Mouse (Mus musculus) neural tube, embryonic 13.5 days (tissue): Measurements from ENCODE around the gene Vmn2r19. TPM values are rescaled to one million over a fixed set of nuclear protein-coding genes. Genes with fewer than 3 reads are reported as not detected.
"Not testable (repeated sequence)": the region's sequence is repeated elsewhere in the genome, so short reads cannot be mapped to it uniquely, and the experiment has no call there.

Source experiments
- ATAC-seq: fragments of 200-750 bp; cut with Nextera tagmentation; 2 replicates; pipeline ENCODE4 v1.8.0; 2017; ENCODE audit warnings: low read depth, mild to moderate bottlenecking, moderate TSS enrichment, moderate library complexity
- H3K27ac ChIP-seq: fragments of 300-500 bp; sonication (generic); replicated peaks from 2 replicates; pipeline ENCODE4 v1.5.1; 2015; ENCODE audit warnings: moderate library complexity, mild to moderate bottlenecking, inconsistent platforms
- H3K27me3 ChIP-seq: fragments of 300-500 bp; sonication (generic); 2 replicates; pipeline ENCODE4 v1.6.1; 2015; ENCODE audit warnings: mild to moderate bottlenecking, inconsistent platforms
- H3K36me3 ChIP-seq: fragments of 300-500 bp; sonication (generic); 2 replicates; pipeline ENCODE4 v1.6.1; 2015; ENCODE audit warnings: mild to moderate bottlenecking, inconsistent platforms
- H3K4me1 ChIP-seq: fragments of 300-500 bp; sonication (generic); replicated peaks from 2 replicates; pipeline ENCODE4 v1.6.1; 2015; ENCODE audit warnings: inconsistent platforms
- H3K4me2 ChIP-seq: fragments of 300-500 bp; sonication (generic); 2 replicates; pipeline ENCODE4 v1.6.1; 2015; ENCODE audit warnings: inconsistent platforms, mild to moderate bottlenecking, moderate library complexity
- H3K4me3 ChIP-seq: fragments of 300-500 bp; sonication (generic); 2 replicates; pipeline ENCODE4 v1.5.1; 2015; ENCODE audit warnings: mild to moderate bottlenecking, inconsistent platforms
- H3K9ac ChIP-seq: fragments of 300-500 bp; sonication (generic); 2 replicates; pipeline ENCODE4 v1.6.1; 2015; ENCODE audit warnings: moderate library complexity, mild to moderate bottlenecking, inconsistent platforms
- H3K9me3 ChIP-seq: fragments of 300-500 bp; sonication (generic); 2 replicates; pipeline ENCODE4 v1.6.1; 2016; ENCODE audit warnings: inconsistent platforms
- WGBS: fragments of 180-500 bp; shearing (Covaris S2); methylation state at CpG from one replicate; pipeline ENCODE4 v1.1.7; 2015; 5-methylcytosine and 5-hydroxymethylcytosine counted together
- polyA plus RNA-seq: library from polyadenylated mRNA; unstranded; fragments of >200 nt; fragmentation: Nextera tagmentation; extraction: Ambion mirVana; gene quantifications from 2 replicates; pipeline ENCODE4 v1.2.1, GENCODE M21; 2015

The Vmn2r19 gene
- polyA plus RNA-seq, 1 experiment from 2014 or later, result not detected

DNA sequence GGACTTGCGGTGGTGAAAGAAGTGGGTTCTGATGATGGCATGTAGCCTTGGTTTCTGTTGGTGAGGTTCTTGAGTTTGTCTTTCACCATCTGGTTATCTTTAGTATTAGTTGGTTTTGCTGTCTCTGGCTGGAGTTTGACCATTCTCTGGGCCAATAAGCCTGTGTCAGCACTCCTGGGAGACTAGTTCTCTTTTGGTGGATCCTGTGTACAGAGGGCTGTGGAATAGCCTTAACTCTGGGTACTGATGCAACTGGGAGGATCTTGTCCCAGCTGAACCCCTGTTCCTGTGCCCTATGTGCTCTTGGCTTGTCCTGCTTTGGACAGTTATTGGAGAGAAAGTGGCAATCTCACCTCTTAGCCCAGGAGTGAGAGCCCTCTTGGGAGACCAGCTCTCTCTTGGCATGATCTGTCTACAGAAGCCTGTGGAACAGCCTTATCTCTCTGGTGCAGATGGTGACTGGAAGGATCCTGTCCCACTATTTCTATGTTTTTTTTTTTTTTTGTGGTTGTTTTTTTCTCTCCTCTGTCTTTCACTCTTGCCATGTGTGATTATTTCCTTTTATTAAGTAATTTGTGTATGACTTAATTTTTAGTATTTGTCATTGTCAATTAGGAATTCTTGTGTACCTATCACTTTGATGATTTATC, 15.3 kb upstream of the Vmn2r19 start:
- no peaks in the 10 kb centered on the region for H3K4me1 ChIP-seq
- ATAC-seq, result no peak
- 92% methylated on average over 1 of the region's 1 CpGs for WGBS
- no peaks in the 10 kb centered on the region for H3K27me3 ChIP-seq
- no peak overlapping the region for H3K9ac ChIP-seq
- H3K4me2 ChIP-seq, result no peak overlapping the region
- H3K9me3 ChIP-seq, result no peaks in the 10 kb centered on the region
- no peaks in the 10 kb centered on the region for H3K36me3 ChIP-seq
- no peak overlapping the region for H3K27ac ChIP-seq
- H3K4me3 ChIP-seq, result no peak overlapping the region

DNA sequence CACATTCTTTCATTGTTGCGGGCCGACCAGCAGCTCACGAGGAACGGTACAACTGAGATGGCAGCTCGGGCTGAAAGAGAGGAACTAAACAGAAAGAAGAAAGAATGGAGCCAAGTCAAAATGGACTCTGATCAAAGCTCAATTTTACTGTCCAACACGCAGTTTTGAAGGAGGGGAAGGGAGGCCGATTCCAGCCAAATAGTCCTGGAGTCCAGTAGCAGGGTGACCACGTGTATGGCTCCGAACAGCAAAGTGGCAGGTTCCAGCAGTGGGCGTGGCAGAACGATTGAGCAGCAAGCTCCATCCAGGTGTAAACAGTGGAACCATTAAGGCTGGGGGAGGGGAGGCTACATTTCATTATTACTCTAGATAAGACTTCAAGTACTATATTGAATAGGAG, 14.6 kb upstream of the Vmn2r19 start:
- not testable (repeated sequence) for H3K9me3 ChIP-seq, ATAC-seq, H3K27ac ChIP-seq, H3K4me1 ChIP-seq, H3K9ac ChIP-seq, H3K4me3 ChIP-seq, H3K36me3 ChIP-seq, H3K27me3 ChIP-seq, H3K4me2 ChIP-seq
- WGBS, result 92% methylated on average over 11 of the region's 11 CpGs

DNA sequence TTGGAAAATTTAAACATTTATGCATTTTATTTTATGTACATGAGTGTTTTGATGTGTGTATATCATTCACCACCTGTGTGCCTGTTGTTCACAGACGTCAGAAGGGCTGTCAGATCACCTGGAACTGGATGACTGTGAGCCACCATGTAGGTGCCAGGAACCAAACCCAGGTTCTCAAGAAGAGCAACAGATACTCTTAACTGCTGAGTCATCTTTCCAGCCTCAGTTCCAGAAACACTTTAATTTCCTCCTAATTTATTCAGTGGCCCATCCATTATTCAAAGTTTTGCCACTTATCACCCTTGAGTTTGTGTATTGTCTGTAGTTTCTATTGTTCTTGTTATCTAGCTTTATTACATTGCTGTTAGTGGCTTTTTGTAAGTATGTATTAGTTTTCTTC, 11.4 kb upstream of the Vmn2r19 start:
- H3K9me3 ChIP-seq, result 0 out of 2 replicates have a peak, but pooled peaks cover 3% of the 10 kb centered on the region
- H3K4me1 ChIP-seq, result no peaks in the 10 kb centered on the region
- ATAC-seq, result no peak
- no peaks in the 10 kb centered on the region for H3K27me3 ChIP-seq
- WGBS, result 70% methylated on average over 1 of the region's 1 CpGs
- H3K4me2 ChIP-seq, result no peak overlapping the region
- H3K36me3 ChIP-seq, result no peaks in the 10 kb centered on the region
- H3K27ac ChIP-seq, result no peak overlapping the region
- H3K4me3 ChIP-seq, result no peak overlapping the region
- no peak overlapping the region for H3K9ac ChIP-seq

DNA sequence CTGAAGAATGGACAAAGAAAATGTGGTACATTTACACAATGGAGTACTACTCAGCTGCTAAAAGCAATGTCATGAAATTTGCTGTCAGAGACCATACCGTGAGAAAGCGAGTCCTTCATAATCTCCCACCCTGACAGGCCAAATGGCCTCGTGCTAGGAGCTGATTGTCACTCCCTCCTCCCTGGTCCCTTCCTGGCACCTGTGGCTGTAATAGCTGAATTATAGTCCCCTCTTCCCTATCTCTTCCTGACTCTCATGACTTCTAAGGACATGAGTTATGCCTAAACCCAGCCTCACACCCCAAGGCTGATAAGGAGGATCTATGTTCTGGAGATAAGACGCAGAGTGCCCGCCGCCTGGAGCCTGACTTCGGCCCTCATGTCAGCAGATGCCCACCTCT, 1.8 kb upstream of the Vmn2r19 start:
- not testable (repeated sequence) for H3K9ac ChIP-seq, H3K9me3 ChIP-seq, ATAC-seq, H3K4me2 ChIP-seq, H3K27ac ChIP-seq, H3K27me3 ChIP-seq, H3K36me3 ChIP-seq, H3K4me1 ChIP-seq, H3K4me3 ChIP-seq
- 89% methylated on average over 7 of the region's 7 CpGs for WGBS

DNA sequence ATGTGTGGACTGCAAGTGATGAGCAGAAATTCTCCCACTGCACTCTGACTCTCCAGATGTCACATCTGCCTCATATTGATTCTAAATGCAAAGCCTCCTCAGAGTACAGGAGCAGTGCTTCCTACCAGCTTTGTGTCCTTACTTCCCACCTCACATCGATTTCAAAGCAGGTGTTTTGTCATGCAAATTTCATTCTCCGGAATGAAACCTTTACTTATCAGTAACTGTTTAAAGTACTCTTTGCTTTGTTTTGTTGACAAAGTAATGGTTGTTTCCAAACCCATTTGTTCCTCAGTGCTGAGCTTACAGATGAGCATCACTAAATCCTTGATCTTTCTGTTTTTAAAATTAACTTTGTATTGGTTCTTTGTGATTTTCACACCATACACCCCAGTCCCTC, 24.4 kb downstream of the Vmn2r19 start:
- no peaks in the 10 kb centered on the region for H3K9me3 ChIP-seq
- H3K4me2 ChIP-seq, result no peak overlapping the region
- no peaks in the 10 kb centered on the region for H3K27me3 ChIP-seq
- H3K4me1 ChIP-seq, result no peaks in the 10 kb centered on the region
- H3K4me3 ChIP-seq, result no peak overlapping the region
- no peak overlapping the region for H3K27ac ChIP-seq
- no peaks in the 10 kb centered on the region for H3K36me3 ChIP-seq
- no peak overlapping the region for H3K9ac ChIP-seq
- 39% methylated on average over 2 of the region's 2 CpGs for WGBS
- no peak for ATAC-seq

DNA sequence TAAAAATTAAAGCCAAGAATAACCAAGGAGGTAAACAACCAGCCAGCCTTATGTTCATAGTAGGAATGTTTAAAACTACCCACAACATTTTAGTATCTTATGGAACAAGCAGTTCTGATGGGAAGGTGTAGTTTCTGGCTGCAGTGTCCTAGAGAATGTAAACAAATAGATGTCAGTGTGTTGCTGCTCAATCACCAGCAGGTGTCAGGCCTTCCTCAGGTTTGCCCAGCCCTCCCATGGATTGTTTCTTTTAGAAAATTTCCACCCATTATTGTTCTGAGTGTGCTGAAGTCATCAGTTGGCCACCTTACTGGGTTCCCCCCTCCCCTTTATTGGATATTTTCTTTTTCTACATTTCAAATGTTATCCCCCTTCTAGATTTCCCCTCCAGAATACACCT, 32.0 kb downstream of the Vmn2r19 start:
- Histone ChIP-seq H3K4me1 (no peaks in the 10 kb centered on the region), H3K4me3 (no peak overlapping the region), H3K27ac (no peak overlapping the region), H3K9me3 (no peaks in the 10 kb centered on the region), H3K36me3 (no peaks in the 10 kb centered on the region), H3K9ac (no peak overlapping the region), H3K27me3 (no peaks in the 10 kb centered on the region), H3K4me2 (no peak overlapping the region)
- ATAC-seq, result no peak

DNA sequence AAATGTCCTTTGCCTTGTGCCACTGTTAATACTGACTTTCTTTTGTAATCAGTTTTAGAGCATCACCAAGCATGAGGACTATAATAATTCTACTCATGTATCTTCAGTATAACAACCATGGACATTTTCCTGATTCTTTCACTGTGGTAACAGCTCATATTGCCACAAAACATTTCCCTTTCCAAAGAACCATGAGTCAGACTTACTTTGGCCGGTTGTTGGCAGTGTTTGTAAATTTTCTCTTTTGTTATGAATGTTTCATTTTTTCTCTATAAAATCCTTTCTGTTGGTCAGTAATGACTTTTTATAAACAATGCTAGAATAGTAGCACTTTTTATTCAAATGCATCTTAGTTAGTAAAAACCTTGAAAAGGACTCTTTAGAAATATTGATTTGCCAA, 38.0 kb downstream of the Vmn2r19 start:
- no peak overlapping the region for H3K27ac ChIP-seq
- no peaks in the 10 kb centered on the region for H3K9me3 ChIP-seq
- no peak overlapping the region for H3K4me3 ChIP-seq
- 91% methylated on average over 1 of the region's 1 CpGs for WGBS
- no peaks in the 10 kb centered on the region for H3K36me3 ChIP-seq
- H3K9ac ChIP-seq, result no peak overlapping the region
- no peak for ATAC-seq
- no peaks in the 10 kb centered on the region for H3K4me1 ChIP-seq
- no peak overlapping the region for H3K4me2 ChIP-seq
- H3K27me3 ChIP-seq, result no peaks in the 10 kb centered on the region

Other genes with a start within 250 kb of the Vmn2r19 start
- gene Clec4a2, start 201.9 kb upstream of the Vmn2r19 start, polyA plus RNA-seq, result 0.74 and 1.4 TPM in 2 replicates
- gene Clec4b2, start 135.4 kb upstream of the Vmn2r19 start, polyA plus RNA-seq, result not detected in 2 replicates
- gene Clec4n, start 78.5 kb upstream of the Vmn2r19 start, polyA plus RNA-seq, result 0.44 and 1.1 TPM in 2 replicates
- not detected in 2 replicates for gene Clec4d, start 46.2 kb upstream of the Vmn2r19 start, polyA plus RNA-seq
- not detected in 2 replicates for gene Clec4e, start 18.5 kb upstream of the Vmn2r19 start, polyA plus RNA-seq
- gene Vmn2r20, start 109.8 kb downstream of the Vmn2r19 start, polyA plus RNA-seq, result not detected in 2 replicates
- not detected in 2 replicates for gene Vmn2r21, start 225.1 kb downstream of the Vmn2r19 start, polyA plus RNA-seq